Mouse (Mus musculus) ovary, postnatal 36 days (tissue): ENCODE results near the gene Stx6.

Source experiments
- DNase-seq: peaks from one replicate; pipeline ENCODE4 v3.0.0; 2022; ENCODE audit warnings: low spot score, mixed read lengths

Gene Stx6

DNA sequence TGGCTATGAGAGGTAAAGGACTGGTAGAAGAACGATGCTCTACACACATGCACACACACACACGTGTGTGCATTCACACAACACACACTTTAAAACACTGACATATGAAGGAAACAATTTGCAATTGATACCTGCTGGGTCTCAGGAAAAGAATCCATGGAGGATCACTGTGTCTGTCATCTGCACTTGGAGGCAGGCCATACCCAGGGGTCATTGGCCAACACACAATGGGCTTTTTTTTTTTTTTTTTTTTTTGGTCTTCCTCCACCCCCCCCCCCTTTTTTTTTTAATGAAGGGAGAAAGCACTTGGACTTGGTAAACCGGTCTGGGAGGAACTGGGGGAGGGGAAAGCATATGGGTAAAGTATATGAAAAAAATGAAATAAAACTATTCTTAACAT lies 49.3 kb downstream of the Stx6 start:
- DNase-seq, result no peak

DNA sequence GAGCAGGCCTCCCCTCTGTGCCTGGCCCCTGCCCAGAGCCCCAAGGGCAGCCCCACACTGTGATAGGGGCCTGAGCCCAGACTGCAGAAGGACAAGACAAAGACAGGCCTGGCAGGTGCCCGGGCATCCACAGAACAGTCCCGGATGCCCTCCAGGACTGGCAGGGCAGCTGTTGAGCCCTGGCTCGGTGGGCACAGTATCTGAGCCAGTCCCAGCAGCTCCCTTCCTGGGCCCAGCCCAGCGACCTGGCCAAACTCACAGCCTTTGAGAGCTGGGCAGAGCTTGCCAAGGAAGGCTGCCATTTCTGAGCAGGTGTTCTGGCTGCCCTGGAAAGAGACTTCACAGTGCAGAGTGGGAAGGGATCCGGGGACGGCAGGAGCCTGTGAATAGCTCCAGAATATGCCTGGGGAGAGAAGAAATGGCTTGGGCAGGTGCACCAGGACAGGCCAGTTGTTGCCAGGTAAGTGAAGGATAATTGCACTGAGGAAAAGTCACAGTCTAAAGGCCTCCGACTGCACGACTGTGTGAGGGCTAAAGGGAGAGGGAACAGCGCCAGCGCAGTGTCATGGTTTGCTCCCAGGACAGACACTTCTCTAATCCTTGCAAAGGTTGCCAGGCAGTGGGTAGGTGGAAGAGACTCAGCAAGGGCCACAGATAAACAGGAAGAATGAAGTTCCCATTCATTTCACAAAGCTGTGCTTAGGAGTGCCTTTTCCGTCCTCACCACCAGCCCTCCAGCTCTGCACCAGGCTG lies 51.7 kb downstream of the Stx6 start:
- no peak for DNase-seq

DNA sequence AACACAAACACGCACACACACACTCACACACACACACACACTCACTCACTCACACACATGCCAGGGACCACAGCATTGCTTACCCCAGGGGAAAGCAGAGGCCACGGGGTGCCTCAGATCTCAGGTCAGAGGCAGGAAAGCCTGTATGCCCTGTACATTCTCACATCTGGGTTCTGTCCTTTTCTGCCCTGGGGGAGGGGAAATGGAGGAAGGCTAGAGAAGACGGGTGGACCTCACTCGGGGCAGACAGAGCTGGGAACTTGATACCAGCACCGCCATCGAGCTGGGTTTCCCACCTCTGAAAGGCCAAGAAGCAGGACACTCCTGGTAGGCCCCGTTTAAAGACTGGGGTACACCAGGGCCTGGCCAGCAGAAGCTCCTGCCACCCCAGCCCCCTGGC lies 52.5 kb downstream of the Stx6 start:
- DNase-seq, result no peak

DNA sequence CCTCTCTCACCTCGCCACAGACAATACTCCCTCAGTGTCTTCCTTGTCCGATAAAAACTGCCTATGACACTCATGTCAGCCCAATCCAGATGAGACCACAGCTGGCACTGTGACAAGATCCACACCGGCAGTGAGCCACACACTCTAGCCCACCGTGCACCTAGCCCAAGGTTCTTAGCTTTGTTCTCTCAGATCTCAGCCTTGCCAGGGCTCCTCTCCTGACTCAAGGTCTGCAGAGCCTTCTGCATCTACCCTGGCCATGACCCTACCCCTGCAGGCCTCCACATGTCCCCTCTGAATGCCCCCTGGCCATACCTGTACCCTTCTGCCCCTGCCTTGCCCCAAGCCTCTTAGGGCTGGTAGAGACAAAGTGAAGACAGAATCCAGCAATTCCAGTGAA lies 53.6 kb downstream of the Stx6 start:
- no peak for DNase-seq

DNA sequence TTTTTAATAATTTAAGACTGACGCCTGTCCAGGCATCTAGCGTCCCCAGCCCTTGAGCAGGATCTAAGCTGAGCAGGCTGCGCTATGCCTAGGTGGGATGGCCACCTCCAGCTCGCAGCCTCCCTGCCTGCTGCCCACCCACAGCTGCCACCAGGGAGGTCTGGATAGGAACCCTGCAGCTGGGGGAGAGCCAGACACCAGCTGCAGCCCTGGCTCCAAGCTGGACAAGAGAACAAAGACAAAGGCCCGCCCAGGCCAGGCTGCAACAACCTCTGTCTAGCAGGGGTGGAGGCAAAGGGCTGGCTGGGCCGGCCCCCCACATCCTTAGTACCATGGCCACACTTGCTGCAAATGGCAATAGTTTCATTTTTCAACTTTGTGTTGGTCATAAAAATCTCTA lies 54.0 kb downstream of the Stx6 start:
- no peak for DNase-seq

DNA sequence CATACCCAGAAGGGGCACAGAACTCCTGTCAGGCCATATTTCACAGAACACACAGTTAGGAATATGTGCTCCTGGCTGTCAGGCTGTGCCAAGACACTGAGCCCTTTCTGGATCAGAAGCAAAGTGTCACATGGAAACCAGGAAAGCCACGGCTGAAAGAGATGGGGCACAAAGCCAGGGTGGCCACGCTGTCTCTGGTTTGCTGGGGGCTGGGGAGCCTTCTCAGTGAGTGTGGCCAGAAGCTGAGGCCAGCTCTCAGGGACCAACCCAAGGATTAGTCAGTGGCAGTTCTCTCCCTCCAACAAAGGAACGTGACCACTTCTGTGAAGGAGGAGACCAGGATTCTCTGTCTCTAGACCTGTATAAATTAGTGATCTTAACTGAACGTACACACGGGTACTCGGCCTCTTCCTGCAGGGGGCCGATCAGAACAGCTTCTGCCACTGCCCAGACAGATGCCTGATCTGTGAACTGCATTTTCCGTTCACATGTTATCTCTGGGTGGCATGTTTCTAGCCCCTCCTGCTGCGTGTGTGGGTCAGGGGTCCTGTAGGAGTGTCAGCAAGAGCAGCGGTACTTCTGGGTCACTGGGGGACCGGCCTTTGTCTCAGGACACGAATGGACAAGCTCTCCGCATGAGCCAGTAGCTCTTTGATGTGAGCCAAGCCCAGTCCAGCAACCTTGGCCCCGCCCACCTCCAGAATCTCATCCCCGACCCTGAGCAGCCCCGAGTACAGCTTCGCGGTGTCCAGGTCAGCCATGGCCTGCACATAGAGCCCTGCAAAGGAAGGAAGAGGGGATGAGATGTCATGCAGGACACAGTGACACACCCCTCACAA lies 54.6 kb downstream of the Stx6 start:
- DNase-seq, result no peak

DNA sequence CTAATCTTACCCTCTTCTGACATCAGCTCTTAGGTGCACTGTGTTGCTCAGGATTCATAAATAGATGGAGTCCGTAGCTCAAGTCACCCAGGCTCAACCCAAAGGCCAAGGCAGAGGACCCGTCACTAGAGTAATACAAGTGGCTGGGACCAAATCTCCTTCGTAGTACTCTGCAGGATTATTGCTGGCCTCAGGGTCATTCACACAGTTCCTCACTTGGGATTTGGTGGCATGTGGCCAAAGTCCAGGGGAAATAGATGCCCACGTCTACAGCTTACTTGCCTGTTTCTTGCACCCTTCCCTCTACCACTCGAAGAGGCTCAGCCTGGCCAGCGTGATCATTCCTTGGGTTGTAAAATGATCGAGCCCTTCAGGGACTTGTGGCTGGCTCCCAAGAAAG lies 55.4 kb downstream of the Stx6 start:
- DNase-seq, result no peak

DNA sequence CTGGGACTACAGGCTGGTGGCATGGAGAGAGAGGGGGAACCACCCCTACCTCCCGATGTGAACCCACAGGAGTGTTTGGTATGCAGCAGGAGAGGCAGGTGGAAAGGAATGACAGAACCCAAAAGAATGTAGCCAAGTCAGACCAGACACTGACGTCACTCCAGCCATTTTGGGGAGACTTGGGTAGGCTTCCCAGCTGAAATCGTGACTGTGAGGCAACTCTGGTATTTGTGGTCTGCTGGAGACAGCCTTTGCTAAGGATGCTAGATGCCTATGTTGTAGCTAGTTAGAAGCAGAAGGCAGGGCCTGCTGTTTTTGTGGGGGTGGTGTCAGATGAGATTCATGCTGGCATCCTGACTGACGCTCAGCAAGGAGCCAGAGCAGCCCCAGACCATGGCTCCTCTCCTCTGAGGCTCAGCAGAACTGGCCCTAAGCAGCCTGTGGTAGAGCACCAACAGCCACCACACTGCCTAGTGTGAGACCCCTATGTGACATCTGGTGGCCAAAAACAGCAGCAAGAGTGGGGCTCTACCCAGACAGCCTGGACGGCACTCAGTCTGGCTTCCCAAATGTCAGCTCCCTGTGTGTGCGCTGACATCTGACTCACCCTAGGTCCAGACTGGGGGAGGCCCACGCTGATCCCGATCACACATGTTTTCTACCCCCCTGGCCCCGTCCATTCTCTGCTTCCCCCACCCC lies 56.7 kb downstream of the Stx6 start:
- no peak for DNase-seq

DNA sequence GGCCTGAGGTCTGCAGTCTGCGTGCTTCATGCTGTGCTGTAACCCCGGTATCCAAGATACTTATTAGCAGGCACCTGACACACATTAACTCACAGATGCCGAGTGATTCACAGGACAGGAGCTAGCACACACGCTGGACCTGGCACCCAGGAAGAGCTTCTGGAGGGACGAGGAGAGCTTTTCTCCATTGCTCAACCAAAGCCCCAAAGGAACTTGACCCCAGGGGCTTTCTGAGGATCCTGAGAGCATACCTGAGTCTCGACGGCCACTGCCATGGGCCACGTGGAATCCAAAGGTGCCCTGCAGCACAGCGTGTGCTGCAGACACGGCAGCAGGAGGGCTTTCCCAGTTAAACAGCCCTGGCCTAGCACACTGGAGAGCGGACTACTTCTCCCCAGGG lies 57.8 kb downstream of the Stx6 start:
- DNase-seq, result no peak

DNA sequence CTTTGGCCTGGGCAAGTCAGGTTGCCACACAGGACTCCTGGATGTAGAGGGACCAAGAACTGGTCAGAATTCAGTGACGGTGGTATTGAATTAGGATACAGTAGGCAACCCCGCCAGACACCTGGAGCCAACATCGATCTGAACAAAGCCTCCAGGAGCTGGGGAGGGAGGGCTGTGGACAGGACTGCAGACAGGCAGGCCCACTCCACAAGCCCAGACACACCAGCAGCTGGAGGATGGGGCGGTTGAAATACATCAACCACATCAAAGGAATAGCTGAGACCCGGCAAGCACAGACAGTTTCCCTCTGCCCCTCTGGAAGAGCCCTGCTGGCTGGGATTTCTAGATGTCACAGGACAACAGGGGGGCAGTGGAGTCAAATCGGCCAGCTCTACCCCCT lies 58.3 kb downstream of the Stx6 start:
- DNase-seq, result no peak

DNA sequence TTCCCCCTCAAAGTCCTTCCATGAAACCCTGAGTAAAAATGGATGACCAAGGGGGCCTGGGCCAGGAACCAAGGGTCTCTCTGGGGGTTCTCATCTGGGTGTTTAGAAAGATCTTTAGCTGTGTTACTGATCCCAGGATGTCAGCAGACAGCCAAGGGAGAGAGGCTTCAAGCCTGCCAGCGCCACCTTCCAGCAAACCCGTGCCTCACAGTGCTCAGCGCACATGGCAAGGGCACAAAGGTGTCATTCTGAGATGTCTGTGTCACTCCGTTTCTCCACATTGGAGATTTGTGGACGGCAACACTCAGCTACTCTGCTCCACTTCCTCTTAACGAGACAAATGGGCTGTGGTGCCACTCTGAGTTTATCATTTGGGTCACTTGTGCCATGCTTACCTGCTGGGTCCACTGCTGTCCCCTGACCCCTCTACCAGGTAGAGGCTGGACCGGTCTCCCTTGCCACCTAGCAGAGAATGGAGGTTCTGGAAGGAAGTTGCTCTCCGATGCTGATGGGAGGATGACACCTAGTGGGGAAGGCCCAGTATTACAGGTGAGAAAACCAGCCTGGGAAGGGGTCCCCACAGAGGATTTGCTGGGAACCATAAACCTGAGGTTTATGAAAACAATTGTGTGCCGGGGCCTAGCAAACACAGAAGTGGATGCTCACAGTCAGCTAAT lies 59.5 kb downstream of the Stx6 start:
- DNase-seq, result no peak

DNA sequence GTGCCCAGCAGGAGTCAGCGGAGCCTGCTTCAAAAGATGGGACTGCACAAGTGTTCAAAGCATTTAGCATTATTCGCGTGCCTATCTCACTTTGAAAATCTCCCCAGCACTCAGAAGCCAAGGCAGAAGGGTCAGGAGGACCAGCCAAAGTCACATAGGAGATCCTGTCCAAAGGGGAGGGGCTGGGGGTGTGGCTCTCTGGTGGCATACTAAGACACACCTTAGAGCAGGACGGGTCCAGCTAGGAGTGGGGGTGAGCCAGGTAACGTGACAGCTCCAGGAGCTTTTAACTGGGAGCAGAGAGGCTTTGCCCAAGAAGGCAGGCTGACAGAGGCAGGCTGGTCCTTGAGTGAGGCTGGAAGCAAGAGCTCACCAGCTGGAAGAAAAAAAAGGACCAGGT lies 60.4 kb downstream of the Stx6 start:
- DNase-seq, result no peak

DNA sequence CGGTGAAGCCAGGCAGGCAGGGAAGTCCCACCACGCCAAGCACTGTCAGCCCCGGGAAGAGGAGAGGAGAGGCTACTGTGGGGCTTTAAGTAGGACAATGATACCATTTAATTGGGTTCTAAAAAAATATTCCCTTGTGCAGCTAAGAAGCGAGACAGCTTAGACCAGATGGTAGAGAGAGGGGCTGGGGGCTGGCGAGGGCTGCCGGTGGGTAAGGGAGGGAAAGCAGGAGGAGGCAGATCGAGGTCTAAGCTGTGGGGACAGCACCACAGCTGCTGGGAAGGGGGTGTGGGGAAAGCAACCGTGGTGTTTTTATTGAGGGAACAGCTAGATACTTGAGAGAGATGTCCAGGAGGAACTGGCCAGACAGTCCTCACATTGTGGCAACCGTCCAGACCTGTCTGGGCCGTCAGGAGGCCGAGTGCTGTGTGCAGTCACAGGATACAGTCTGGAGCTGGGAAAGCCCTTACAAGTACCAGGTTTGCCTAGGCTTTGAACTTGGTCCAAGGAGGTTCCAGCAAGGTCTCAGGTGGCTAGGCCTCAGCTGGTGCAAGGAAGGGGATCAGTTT lies 63.7 kb downstream of the Stx6 start:
- DNase-seq, result no peak

DNA sequence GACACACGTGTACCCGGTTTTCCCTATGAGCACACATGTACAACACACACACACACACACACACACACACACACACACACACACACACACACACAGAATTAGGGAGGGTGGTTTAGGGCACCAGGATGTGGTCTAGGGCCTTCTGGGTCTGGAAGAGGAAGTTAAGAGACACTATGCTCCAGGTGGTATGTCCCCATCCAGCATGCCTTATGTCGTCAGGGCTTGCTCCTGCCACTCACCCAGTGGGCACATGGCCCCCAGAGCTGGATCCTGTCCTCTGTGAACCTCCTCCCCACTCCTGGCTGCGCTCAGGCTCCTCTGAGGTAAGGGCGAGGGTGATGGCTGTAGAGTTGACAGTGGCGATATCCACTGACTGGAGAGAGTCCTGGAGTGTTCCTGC lies 64.5 kb downstream of the Stx6 start:
- no peak for DNase-seq

DNA sequence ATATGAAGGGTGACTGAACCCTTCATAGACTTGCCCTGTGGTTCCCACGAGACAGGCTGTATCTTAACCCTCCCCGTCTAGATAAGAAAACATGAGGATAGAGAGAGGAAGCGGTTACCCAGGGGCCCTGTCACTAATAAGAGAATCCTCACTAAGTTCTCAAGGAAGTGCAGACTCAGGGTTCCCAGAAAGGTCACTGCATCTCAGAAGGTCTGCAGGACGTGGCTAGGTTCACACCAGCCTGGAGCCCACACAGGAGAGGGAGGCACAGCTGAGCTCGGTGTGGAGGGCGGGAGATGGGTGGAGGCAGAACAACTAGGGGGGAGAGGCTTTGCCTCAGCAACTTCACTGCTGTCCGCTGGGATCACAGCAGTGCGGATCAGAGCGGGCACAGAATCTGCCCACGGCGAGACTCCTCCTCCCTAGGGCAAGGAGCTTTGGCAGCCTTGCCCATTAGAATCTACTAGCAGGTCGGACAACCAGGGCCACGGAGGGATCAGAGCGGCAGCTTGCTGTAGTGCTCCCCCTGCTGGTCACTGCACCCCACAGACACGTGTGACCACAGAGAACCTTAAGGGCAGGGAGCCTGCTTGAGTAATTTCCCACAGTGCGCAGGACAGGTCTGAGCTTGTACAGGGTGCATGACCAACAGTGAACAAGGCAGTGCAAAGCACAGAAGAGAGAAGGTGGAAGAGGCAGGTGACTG lies 65.5 kb downstream of the Stx6 start:
- DNase-seq, result peak; percentile 81

DNA sequence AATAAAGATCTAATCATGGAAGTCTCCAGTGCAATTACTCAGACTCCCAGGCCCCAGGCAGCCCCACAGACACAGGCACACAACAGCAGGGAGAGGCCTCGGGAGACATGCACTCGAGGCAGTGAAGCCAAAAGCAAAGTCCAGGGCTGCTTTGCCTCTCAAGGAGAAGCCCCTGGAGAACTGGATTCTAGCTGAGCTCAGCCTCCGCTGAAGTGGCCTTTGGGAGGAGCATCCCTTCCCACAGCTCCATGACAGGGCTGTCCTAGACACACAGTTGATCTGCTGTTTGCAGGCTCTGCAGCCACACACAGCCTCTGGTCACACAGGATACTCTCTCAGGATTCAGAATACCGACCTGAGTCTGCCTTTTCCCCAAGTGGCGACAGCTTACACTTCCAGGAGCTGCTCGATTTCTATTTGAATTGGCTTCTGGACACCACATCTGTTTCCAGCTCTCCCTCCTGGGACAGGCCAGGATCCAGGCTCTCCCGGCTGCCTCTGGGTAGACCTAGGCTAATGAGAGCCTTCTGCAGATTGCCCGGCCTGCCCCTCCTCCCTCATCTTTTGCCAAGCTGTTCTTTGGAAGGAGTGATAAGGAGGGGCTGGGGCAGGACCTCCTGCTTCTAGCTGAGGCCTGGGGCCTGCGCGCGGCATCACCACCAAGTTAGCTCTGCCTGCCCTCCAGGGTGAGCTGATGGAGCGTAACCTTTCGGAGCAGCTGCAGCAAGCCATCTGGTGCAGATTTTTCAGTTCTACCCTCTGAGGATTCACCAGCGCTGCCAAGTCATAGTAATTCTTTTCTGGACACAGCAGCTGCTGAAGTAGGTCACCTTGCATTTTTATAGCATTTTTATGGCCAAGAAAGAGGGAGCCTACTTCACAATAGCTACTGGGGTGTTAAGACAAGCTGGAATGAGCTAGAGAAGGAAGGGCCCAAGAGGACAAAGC lies 71.2 kb downstream of the Stx6 start:
- DNase-seq, result no peak

DNA sequence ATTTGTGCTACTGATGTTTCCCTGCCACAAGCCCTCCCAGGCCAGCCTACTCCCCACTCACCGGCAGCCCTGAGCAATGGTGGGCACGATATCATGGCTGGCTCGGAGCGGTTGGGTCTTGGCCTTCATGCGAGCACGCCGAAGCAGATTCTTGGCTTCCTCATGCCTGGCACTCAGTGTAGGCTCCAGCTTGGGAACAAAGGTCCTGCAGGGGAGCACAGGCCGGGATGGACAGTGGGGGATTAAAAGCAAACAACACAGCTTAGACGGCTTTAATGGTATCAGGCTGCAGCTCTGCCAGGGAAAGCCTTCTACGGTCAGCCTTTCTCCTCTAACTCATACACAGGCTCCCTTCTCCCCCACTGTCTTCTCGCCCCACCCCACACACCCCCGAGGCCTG lies 73.9 kb downstream of the Stx6 start:
- DNase-seq, result no peak

DNA sequence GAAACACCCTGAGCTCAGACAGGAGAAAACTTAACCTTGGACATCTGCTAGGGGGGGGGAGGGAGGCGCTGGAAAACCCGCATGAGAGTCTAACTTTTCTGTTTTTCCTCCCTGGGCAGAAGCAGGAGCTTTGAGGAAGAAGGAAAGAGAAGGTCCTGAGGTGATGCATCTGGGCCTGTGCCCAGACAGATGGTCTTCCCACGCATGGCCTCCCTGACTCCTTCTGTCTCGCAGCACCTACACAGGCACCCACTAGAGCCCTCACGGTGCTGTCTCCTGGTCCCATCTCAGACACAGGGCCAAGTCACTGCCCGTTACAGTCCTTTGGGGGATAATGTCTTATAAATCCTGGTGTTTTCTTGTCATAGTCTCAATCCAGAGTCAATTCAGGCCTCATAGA lies 74.3 kb downstream of the Stx6 start:
- no peak for DNase-seq

DNA sequence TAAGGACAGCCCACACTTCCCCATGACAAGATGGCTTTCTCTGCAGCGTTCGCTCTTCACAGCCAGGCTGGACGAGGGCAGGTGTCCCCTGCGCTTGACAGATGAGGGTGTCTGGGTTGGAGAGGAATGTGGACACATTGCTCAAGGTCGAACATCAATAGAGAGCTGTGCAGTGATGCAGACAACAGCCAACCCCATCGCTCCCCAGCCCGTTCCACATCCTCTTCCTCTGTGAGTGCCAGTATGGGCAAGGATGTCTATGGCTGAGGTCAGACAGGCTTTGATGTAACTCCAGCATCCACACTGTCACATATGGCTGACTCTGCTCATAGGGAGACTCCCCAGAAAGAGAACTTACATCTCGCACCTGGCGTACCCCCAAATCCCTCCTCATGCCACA lies 74.9 kb downstream of the Stx6 start:
- DNase-seq, result no peak

DNA sequence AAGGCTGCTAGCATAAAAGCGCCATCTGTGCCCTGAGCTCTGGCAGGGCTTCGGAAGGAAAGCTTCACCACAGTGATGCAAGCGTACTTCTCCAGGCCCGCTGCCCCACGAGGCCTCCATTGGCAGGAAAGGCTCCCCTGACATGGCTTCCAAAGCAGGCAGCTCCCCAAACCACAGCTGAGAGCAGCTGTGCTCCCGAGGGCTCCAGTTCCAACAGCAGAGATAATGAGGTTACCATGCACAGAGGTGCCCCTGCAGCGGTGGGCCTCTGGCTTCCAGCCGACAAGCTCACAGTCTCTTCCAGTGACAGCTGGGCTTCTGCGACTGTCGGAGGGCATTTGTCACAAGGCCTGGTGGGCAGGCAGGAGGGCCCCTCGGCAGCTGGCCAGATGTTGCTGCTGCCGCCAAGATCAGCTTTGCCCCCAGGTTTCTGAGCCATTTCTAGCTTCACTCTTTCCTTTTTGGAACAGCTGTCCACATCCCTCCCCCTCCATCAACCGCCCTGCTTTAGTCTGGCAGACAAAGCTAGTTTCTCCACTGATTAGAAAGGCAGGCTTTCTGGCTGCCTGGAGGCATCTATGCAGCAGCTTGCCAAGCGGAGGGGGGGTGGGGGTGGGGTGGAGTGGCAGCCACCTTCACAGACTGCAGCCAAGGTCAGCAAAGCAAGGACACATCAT lies 75.6 kb downstream of the Stx6 start:
- DNase-seq, result peak; percentile 66
